Mouse (Mus musculus) cortical plate, adult 2 months (tissue): Measurements from ENCODE around the gene Coa5.

Experiments used
- CTCF ChIP-seq: fragments of 200-500 bp; IDR thresholded peaks from 2 replicates; pipeline ENCODE4 v1.5.1; 2011; ENCODE audit warnings: mild to moderate bottlenecking, control low read depth, low read length; ENCODE audit not compliant: insufficient read depth; ENCODE audit errors: extremely low read depth
- POLR2A ChIP-seq: fragments of 200-500 bp; IDR thresholded peaks from 2 replicates; pipeline ENCODE4 v1.6.1; 2011; ENCODE audit warnings: mild to moderate bottlenecking, low read length, control low read depth; ENCODE audit not compliant: insufficient read depth; ENCODE audit errors: extremely low read depth

- TF ChIP-seq CTCF (no peak), POLR2A (no peak)
Observed at GRCm38 (mm10) chr1:37368768-37369385, 61.0 kb downstream of the Coa5 start.
